Comparison of ENCODE assay signal across 19 mouse cellular contexts in genomic region chr3:127188086-127188788, GRCm38 (mm10).
A peak's percentile ranks its signal among the peaks of the same experiment; 100 is the strongest.
DNase-seq lines count a peak whose midpoint lies in the region; ATAC-seq and TF ChIP-seq lines count a peak whose summit lies in the region.
"Had no signal": no experiment of that assay in that cellular context is flagged by ENCODE, and none has a peak within 500 bp of the region (broad histone marks: within the 10 kb centered on the region; RNA-seq: fewer than 3 reads in every experiment).

No protein-coding gene starts in this region.

- ATAC-seq in forebrain, embryonic 16.5 days, result peak; percentile 47
- ATAC-seq in heart, embryonic 11.5 days (replicated peaks; ENCODE audit: insufficient number of reproducible peaks, low FRiP score, low TSS enrichment), result no peak
- no peak for ATAC-seq in intestine, postnatal 0 days
- ATAC-seq: Patski had no signal

- WGBS in forebrain, embryonic 16.5 days, result 53% methylated on average over 5 of the region's 5 CpGs
- WGBS in forebrain, embryonic 10.5 days, result 93% methylated on average over 5 of the region's 5 CpGs
- WGBS in heart, embryonic 11.5 days (ENCODE audit: insufficient replicate concordance), result 90% methylated on average over 5 of the region's 5 CpGs
- 87% methylated on average over 5 of the region's 5 CpGs for WGBS in intestine, postnatal 0 days

- peaks cover 14% of the 10 kb centered on the region for H3K4me1 ChIP-seq in forebrain, embryonic 16.5 days (replicated peaks; ENCODE audit: control insufficient read depth, insufficient read depth, low read length)
- peaks cover 10% of the 10 kb centered on the region for H3K4me1 ChIP-seq in forebrain, embryonic 10.5 days
- no peaks in the 10 kb centered on the region for H3K4me1 ChIP-seq in heart, embryonic 11.5 days (ENCODE audit: control insufficient read depth, insufficient read depth, low read length)
- H3K4me1 ChIP-seq in intestine, postnatal 0 days (replicated peaks; ENCODE audit: control insufficient read depth, insufficient read depth, low read length), result no peaks in the 10 kb centered on the region
- H3K4me1 ChIP-seq: embryonic facial prominence, embryonic 12.5 days; heart, embryonic 10.5 days had no signal

- H3K36me3 ChIP-seq in forebrain, embryonic 16.5 days (ENCODE audit: control insufficient read depth, insufficient read depth), result no peaks in the 10 kb centered on the region
- H3K36me3 ChIP-seq in forebrain, embryonic 10.5 days (replicated peaks), result no peaks in the 10 kb centered on the region
- no peaks in the 10 kb centered on the region for H3K36me3 ChIP-seq in heart, embryonic 11.5 days (ENCODE audit: control insufficient read depth, insufficient read depth, low read length)
- no peaks in the 10 kb centered on the region for H3K36me3 ChIP-seq in intestine, postnatal 0 days (ENCODE audit: control insufficient read depth, insufficient read depth)
- H3K36me3 ChIP-seq: embryonic facial prominence, embryonic 12.5 days; heart, embryonic 10.5 days; hindbrain, embryonic 15.5 days; neural tube, embryonic 13.5 days had no signal

- no peaks in the 10 kb centered on the region for H3K9me3 ChIP-seq in forebrain, embryonic 16.5 days (ENCODE audit: control insufficient read depth, low read length)
- H3K9me3 ChIP-seq in forebrain, embryonic 10.5 days, result no peaks in the 10 kb centered on the region
- no peaks in the 10 kb centered on the region for H3K9me3 ChIP-seq in heart, embryonic 11.5 days (replicated peaks; ENCODE audit: control insufficient read depth, low read length)
- no peaks in the 10 kb centered on the region for H3K9me3 ChIP-seq in intestine, postnatal 0 days (ENCODE audit: control insufficient read depth)
- H3K9me3 ChIP-seq: embryonic facial prominence, embryonic 12.5 days; heart, embryonic 10.5 days; hindbrain, embryonic 15.5 days; neural tube, embryonic 13.5 days had no signal

- H3K27ac ChIP-seq in forebrain, embryonic 16.5 days (ENCODE audit: low read length), result peak overlapping the region; percentile 48
- no peak overlapping the region for H3K27ac ChIP-seq in forebrain, embryonic 10.5 days
- no peak overlapping the region for H3K27ac ChIP-seq in heart, embryonic 11.5 days (ENCODE audit: low read depth, low read length)
- H3K27ac ChIP-seq in intestine, postnatal 0 days (ENCODE audit: low read depth, low read length), result no peak overlapping the region
- H3K27ac ChIP-seq: embryonic facial prominence, embryonic 12.5 days; heart, embryonic 10.5 days; hindbrain, embryonic 15.5 days; neural tube, embryonic 13.5 days had no signal

- no peaks in the 10 kb centered on the region for H3K27me3 ChIP-seq in forebrain, embryonic 16.5 days (replicated peaks; ENCODE audit: control insufficient read depth, insufficient read depth, low read length)
- no peaks in the 10 kb centered on the region for H3K27me3 ChIP-seq in forebrain, embryonic 10.5 days (ENCODE audit: poor library complexity, severe bottlenecking)
- H3K27me3 ChIP-seq in heart, embryonic 11.5 days (ENCODE audit: control insufficient read depth, insufficient read depth, low read length), result no peaks in the 10 kb centered on the region
- no peaks in the 10 kb centered on the region for H3K27me3 ChIP-seq in intestine, postnatal 0 days (replicated peaks; ENCODE audit: control insufficient read depth, insufficient read depth, low read length)
- H3K27me3 ChIP-seq: embryonic facial prominence, embryonic 12.5 days; hindbrain, embryonic 15.5 days; neural tube, embryonic 13.5 days; Patski had no signal

- TF ChIP-seq CTCF in intestine, postnatal 0 days (IDR thresholded peaks at IDR 0.05; ENCODE audit: low read depth), result no peak

- no peak overlapping the region for H3K4me2 ChIP-seq in forebrain, embryonic 16.5 days (ENCODE audit: low read length)
- H3K4me2 ChIP-seq in heart, embryonic 11.5 days, result no peak overlapping the region
- no peak overlapping the region for H3K4me2 ChIP-seq in intestine, postnatal 0 days (replicated peaks; ENCODE audit: low read depth)
- H3K4me2 ChIP-seq: embryonic facial prominence, embryonic 12.5 days; hindbrain, embryonic 15.5 days; neural tube, embryonic 13.5 days had no signal

- intact Hi-C loops in gastrocnemius, postnatal 36 days (cut with DNase I), result loop anchor here (10.0 kb wide), 1 partner anchor 127 kb away; no protein-coding TSS in a partner anchor

- no peak for DNase-seq in forebrain, embryonic 10.5 days (ENCODE audit: extremely low spot score, low spot score)
- DNase-seq in brain, adult 2 months (ENCODE audit: low read depth, low spot score), result peak; percentile 96
- peak; percentile 54 for DNase-seq in cerebellum, adult 11 months
- peak; percentile 85 for DNase-seq in cerebellum, adult 9-11 months
- no peak for DNase-seq in gastrocnemius, postnatal 36 days
- DNase-seq: adrenal gland, postnatal 36 days; lung, postnatal 4 days; midbrain, embryonic 14.5 days; right cerebral cortex, adult 18-20 months; thymus, adult 18-20 months; thymus, postnatal 4 days had no signal

- H3K4me3 ChIP-seq in forebrain, embryonic 16.5 days (replicated peaks; ENCODE audit: low read length), result no peak overlapping the region
- no peak overlapping the region for H3K4me3 ChIP-seq in forebrain, embryonic 10.5 days
- no peak overlapping the region for H3K4me3 ChIP-seq in heart, embryonic 11.5 days (ENCODE audit: low read depth, low read length)
- H3K4me3 ChIP-seq in intestine, postnatal 0 days (ENCODE audit: low read depth, low read length), result no peak overlapping the region
- H3K4me3 ChIP-seq: embryonic facial prominence, embryonic 12.5 days; heart, embryonic 10.5 days; hindbrain, embryonic 15.5 days; neural tube, embryonic 13.5 days had no signal

- no peak overlapping the region for H3K9ac ChIP-seq in forebrain, embryonic 16.5 days (replicated peaks; ENCODE audit: low read depth, low read length)
- no peak overlapping the region for H3K9ac ChIP-seq in heart, embryonic 11.5 days (ENCODE audit: low read depth, low read length)
- no peak overlapping the region for H3K9ac ChIP-seq in intestine, postnatal 0 days (ENCODE audit: low read depth, low read length)
- H3K9ac ChIP-seq: embryonic facial prominence, embryonic 12.5 days; hindbrain, embryonic 15.5 days; neural tube, embryonic 13.5 days had no signal

Comparison
In these comparisons a context has a peak if more than half of its experiments do, and no peak if none do; other contexts are left out.
1. DNase-seq: peak in brain, adult 2 months (single experiment), cerebellum, adult 11 months (single experiment) and cerebellum, adult 9-11 months (single experiment); none in forebrain, embryonic 10.5 days (single experiment) and gastrocnemius, postnatal 36 days (0 of 2).